Mouse (Mus musculus): ENCODE data around the gene Dnm3. TPM values are rescaled to one million over a fixed set of nuclear protein-coding genes. Genes with fewer than 3 reads are reported as not detected.

Dnm3 gene
- polyA plus RNA-seq, 1 experiment from 2014 or later = 1.1 TPM

DNA sequence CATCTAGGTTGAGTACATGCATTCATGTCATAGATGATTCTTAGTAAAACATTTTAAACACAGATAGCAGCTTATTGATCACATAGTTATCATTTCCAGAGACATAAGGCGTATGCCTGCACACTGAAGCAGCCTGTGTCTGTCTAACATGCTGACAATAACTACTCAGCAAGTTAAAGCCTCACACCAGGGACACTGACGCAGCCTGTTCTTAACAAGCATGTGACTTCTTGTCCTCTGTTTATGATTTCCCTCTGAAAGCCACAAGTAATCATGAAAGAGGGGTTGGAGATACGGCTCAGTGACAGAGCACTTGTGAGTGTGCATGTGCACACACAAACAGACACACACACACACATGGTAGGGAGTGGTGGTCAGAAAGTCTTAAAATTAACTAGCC, 294.4 kb downstream of the Dnm3 start:
- H3K9me3 ChIP-seq (replicated peaks) = no peaks in the 10 kb centered on the region
- no peak overlapping the region for H3K9ac ChIP-seq
- peaks cover 41% of the 10 kb centered on the region for H3K4me1 ChIP-seq (replicated peaks)
- no peak for ATAC-seq (ENCODE audit: insufficient number of reproducible peaks, low FRiP score)
- 72% methylated on average over 3 of the region's 3 CpGs for WGBS
- no peaks in the 10 kb centered on the region for H3K27me3 ChIP-seq (replicated peaks)
- H3K36me3 ChIP-seq = no peaks in the 10 kb centered on the region
- no peak overlapping the region for H3K4me2 ChIP-seq
- peak overlapping the region; percentile 80 for H3K27ac ChIP-seq (ENCODE audit: poor library complexity, severe bottlenecking)
- no peak overlapping the region for H3K4me3 ChIP-seq

DNA sequence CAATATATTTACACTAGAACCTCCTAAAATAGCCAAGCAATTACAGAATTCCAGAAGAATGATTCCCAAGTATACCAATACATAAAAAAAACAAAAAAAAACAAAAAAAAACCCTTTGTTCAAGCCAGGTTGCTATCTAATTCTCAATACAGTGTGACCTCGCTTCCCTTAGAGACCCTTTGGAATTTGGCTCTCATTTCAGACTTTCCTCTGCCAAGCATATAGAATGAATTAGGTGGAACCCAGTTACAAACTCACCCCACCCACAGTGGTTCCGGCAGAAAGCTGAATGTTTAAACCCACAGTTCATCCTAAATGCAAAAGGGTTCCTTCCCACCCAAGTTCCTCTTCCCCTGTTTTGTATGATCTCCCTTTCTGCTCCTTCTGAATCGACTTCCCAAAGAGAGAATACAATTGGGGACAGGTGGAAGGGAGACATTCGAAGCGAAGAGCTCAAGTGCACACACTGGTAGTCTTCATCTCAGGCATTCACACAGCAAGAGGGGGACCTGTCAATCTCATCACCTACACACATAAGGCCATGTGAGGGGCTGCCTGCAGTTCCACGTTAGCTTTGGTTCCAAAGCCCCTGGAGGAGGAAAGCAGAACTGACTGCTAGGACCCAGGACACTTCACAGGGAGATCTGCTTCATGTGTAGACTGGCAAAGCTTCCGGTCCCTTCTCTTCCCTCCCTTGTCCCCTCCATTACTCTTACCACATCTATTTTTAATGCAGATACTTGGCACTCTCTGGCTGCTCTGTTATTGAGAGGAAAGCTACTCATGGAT, 296.5 kb downstream of the Dnm3 start:
- Histone ChIP-seq H3K4me1 (replicated peaks) (peaks cover 29% of the 10 kb centered on the region), H3K4me3 (no peak overlapping the region), H3K36me3 (no peaks in the 10 kb centered on the region), H3K27ac (ENCODE audit: poor library complexity, severe bottlenecking) (no peak overlapping the region), H3K27me3 (replicated peaks) (no peaks in the 10 kb centered on the region), H3K9ac (no peak overlapping the region), H3K4me2 (no peak overlapping the region), H3K9me3 (replicated peaks) (no peaks in the 10 kb centered on the region)
- 70% methylated on average over 7 of the region's 7 CpGs for WGBS
- no peak for ATAC-seq (ENCODE audit: insufficient number of reproducible peaks, low FRiP score)

DNA sequence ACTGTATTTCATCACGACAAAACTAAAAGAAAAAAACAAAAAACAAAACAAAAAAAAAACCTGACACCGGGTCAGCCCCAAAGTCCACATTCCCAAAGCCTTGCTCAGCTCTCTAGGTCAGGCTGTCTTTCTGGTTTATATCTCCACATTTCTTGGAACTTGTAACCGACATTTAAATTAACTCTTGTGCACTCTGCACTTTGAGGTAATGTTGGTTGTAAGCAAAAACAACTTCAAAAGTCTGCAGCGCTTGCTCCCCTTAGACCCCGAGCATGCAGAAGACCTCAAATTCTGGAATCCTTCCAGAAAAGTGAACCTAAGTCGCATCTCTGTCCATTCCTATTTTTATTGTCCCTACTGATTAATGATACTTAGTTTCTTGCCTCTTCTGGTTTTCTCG, 297.4 kb downstream of the Dnm3 start:
- ATAC-seq (ENCODE audit: insufficient number of reproducible peaks, low FRiP score) = no peak
- no peaks in the 10 kb centered on the region for H3K36me3 ChIP-seq
- 70% methylated on average over 7 of the region's 7 CpGs for WGBS
- H3K9me3 ChIP-seq (replicated peaks) = no peaks in the 10 kb centered on the region
- H3K9ac ChIP-seq = no peak overlapping the region
- no peaks in the 10 kb centered on the region for H3K27me3 ChIP-seq (replicated peaks)
- H3K4me2 ChIP-seq = no peak overlapping the region
- H3K4me1 ChIP-seq (replicated peaks) = peaks cover 25% of the 10 kb centered on the region
- no peak overlapping the region for H3K4me3 ChIP-seq
- H3K27ac ChIP-seq (ENCODE audit: poor library complexity, severe bottlenecking) = no peak overlapping the region

DNA sequence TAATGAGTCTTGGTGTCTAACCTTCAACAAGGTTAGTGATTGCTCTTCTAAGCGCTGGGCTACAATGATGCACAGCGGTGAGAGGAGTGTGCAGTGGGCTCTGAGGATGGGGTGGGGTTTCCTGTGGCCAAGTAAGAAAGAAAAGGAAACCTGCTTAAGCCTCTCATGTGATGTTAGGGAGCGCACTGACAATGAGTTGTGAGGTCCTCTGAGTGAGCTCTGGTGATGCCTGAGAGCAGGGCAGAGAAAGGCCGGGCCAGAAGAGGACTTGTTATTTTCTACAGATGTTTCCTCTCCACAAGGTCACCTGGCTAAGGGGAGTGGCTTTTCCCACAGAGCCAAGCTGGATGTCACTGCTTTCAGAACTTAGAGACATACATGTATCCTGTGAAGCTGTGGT, 298.4 kb downstream of the Dnm3 start:
- H3K9me3 ChIP-seq (replicated peaks) = no peaks in the 10 kb centered on the region
- H3K4me3 ChIP-seq = no peak overlapping the region
- no peak overlapping the region for H3K27ac ChIP-seq (ENCODE audit: poor library complexity, severe bottlenecking)
- H3K4me2 ChIP-seq = no peak overlapping the region
- no peak overlapping the region for H3K9ac ChIP-seq
- WGBS = 78% methylated on average over 4 of the region's 4 CpGs
- H3K27me3 ChIP-seq (replicated peaks) = no peaks in the 10 kb centered on the region
- H3K36me3 ChIP-seq = no peaks in the 10 kb centered on the region
- no peak for ATAC-seq (ENCODE audit: insufficient number of reproducible peaks, low FRiP score)
- H3K4me1 ChIP-seq (replicated peaks) = peaks cover 21% of the 10 kb centered on the region

DNA sequence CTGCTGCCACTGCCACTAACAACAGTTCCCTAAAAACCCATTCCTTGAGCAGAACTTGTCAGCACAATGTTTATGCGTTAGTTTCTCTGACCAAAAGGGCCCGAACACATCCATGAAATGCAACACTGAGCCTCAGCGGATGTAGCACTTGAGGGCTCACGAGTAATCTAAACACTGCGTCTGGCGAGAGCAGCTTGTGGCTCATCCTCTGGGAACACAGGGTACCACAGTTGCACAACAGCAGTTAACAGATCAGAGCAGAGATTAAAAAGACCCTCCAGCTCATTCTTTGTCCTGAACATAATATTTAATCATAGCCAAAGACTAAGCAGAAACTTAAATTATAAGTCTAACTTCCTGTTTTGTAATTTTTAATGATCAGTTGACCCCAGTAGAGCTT, 305.0 kb downstream of the Dnm3 start:
- 53% methylated on average over 6 of the region's 6 CpGs for WGBS

DNA sequence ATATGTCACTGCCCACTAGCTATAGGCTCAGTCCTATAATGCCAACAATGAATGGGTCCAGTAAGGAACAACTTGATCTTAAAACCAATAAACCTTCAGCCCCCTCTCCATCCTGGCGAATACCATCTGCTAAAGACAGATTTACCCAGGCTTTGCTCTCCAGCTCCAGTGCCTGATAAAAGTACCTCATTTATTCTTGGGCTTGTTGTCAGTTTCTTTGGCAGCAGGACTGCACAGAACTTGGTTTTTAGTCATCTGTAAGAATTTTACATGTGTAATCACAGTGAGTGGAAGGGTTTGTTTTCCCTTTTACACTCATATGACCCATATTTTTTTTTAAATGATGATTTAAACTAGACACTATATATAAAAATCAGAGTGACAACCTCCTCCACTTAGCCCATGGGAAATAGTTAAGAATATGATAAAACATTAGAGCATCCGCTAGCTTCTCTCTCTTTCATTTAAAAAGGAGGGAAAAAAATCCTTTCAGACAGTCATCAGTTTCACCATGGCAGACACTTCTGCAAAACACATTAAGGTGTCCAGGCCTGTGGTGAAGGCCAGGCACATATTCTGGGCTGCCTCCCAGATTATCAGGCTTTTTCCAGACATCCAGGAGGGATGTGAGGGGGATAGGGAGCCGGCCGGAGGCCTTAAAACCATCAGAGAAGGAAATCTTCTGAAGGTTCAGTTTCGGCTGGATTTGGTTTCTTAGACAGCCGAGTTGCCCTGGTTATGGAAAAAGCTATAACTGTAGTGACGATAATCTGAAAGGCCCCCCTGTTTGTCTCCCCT, 313.9 kb downstream of the Dnm3 start:
- Histone ChIP-seq H3K27ac (ENCODE audit: poor library complexity, severe bottlenecking) (peak overlapping the region; percentile 20; the same call in 1 of the 2 replicates), H3K9me3 (replicated peaks) (no peaks in the 10 kb centered on the region), H3K4me3 (no peak overlapping the region), H3K4me2 (no peak overlapping the region), H3K36me3 (no peaks in the 10 kb centered on the region), H3K4me1 (replicated peaks) (0 out of 2 replicates have a peak, but pooled peaks cover 7% of the 10 kb centered on the region), H3K9ac (no peak overlapping the region), H3K27me3 (replicated peaks) (no peaks in the 10 kb centered on the region)
- no peak for ATAC-seq (ENCODE audit: insufficient number of reproducible peaks, low FRiP score)
- 50% methylated on average over 7 of the region's 7 CpGs for WGBS

More for the DNA sequence above, 305.0 kb downstream of the Dnm3 start:
- H3K4me1 ChIP-seq (replicated peaks) = no peaks in the 10 kb centered on the region
- H3K9ac ChIP-seq = no peak overlapping the region
- ATAC-seq (ENCODE audit: insufficient number of reproducible peaks, low FRiP score) = no peak
- H3K9me3 ChIP-seq (replicated peaks) = no peaks in the 10 kb centered on the region
- H3K27ac ChIP-seq (ENCODE audit: poor library complexity, severe bottlenecking) = no peak overlapping the region
- no peak overlapping the region for H3K4me3 ChIP-seq
- H3K36me3 ChIP-seq = no peaks in the 10 kb centered on the region
- no peak overlapping the region for H3K4me2 ChIP-seq
- no peaks in the 10 kb centered on the region for H3K27me3 ChIP-seq (replicated peaks)

DNA sequence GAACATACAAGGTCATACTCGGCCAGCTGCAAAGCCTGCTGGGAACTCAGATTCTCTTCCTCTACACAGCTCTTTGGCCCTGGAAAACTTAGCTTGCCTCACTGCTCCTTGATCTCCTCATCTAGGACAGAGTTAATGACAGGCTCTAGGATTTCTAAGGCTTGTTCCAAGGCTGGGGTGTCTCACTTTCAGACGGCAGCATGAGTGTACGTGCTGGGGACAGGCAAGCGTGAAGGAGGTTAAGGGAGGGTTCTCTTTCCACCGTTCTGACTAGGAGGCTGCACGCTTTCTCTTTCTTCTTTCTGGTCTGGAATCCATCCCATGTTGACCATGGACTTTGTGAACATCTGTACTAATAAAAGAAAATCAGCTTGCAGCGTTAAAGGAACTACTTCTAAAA, 315.2 kb downstream of the Dnm3 start:
- H3K27me3 ChIP-seq (replicated peaks) = no peaks in the 10 kb centered on the region
- no peaks in the 10 kb centered on the region for H3K9me3 ChIP-seq (replicated peaks)
- H3K9ac ChIP-seq = no peak overlapping the region
- H3K27ac ChIP-seq (ENCODE audit: poor library complexity, severe bottlenecking) = no peak overlapping the region
- no peaks in the 10 kb centered on the region for H3K36me3 ChIP-seq
- ATAC-seq (ENCODE audit: insufficient number of reproducible peaks, low FRiP score) = no peak
- 0 out of 2 replicates have a peak, but pooled peaks cover 7% of the 10 kb centered on the region for H3K4me1 ChIP-seq (replicated peaks)
- no peak overlapping the region for H3K4me3 ChIP-seq
- H3K4me2 ChIP-seq = no peak overlapping the region
- 64% methylated on average over 7 of the region's 7 CpGs for WGBS

DNA sequence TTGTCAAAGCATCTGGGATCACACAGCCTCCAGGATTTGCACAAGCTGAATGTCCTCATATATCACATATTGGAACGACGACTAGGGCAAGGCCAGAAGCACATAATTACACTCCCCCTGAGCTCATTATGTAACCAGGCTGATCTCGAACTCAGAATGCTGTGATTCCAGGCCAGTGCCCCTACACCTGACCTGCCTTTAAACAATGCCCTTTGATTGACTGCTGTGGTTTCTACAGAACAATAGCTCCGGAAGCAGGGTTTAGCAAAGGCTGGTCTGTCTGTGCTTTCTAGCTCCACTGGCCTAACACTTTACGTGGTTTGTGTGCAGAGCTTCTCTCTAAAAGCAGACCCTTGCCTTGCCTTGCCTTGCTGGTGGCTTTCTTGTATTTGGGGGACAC, 315.6 kb downstream of the Dnm3 start:
- ATAC-seq (ENCODE audit: insufficient number of reproducible peaks, low FRiP score) = no peak
- no peak overlapping the region for H3K4me3 ChIP-seq
- H3K4me2 ChIP-seq = no peak overlapping the region
- 77% methylated on average over 5 of the region's 5 CpGs for WGBS
- H3K9me3 ChIP-seq (replicated peaks) = no peaks in the 10 kb centered on the region
- no peak overlapping the region for H3K27ac ChIP-seq (ENCODE audit: poor library complexity, severe bottlenecking)
- H3K9ac ChIP-seq = no peak overlapping the region
- H3K4me1 ChIP-seq (replicated peaks) = 0 out of 2 replicates have a peak, but pooled peaks cover 7% of the 10 kb centered on the region
- no peaks in the 10 kb centered on the region for H3K27me3 ChIP-seq (replicated peaks)
- no peaks in the 10 kb centered on the region for H3K36me3 ChIP-seq

DNA sequence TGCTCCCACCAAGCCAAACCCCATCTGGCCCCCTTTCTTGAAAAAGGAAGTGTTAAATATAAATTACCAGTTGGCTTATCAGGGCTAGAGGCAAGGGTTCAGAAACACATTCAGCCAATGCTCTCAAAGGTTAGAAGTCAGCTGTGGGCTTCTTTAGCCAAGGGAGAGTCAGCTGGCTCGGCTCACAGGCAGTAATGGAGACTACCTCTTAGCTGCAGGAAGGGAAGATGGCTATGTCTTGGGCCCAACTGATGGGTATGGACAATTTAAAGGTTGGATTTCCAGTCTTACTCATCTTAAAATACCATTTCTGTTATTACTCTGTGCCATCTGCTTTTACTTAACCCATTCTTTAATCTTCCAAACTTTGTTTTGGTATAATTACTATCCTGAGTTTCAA, 317.1 kb downstream of the Dnm3 start:
- 72% methylated on average over 1 of the region's 1 CpGs for WGBS
- ATAC-seq (ENCODE audit: insufficient number of reproducible peaks, low FRiP score) = no peak
- H3K27me3 ChIP-seq (replicated peaks) = no peaks in the 10 kb centered on the region
- H3K9ac ChIP-seq = no peak overlapping the region
- no peak overlapping the region for H3K4me3 ChIP-seq
- no peaks in the 10 kb centered on the region for H3K36me3 ChIP-seq
- H3K27ac ChIP-seq (ENCODE audit: poor library complexity, severe bottlenecking) = no peak overlapping the region
- no peaks in the 10 kb centered on the region for H3K9me3 ChIP-seq (replicated peaks)
- no peak overlapping the region for H3K4me2 ChIP-seq
- peaks cover 7% of the 10 kb centered on the region; the same call in 1 of the 2 replicates for H3K4me1 ChIP-seq (replicated peaks)

DNA sequence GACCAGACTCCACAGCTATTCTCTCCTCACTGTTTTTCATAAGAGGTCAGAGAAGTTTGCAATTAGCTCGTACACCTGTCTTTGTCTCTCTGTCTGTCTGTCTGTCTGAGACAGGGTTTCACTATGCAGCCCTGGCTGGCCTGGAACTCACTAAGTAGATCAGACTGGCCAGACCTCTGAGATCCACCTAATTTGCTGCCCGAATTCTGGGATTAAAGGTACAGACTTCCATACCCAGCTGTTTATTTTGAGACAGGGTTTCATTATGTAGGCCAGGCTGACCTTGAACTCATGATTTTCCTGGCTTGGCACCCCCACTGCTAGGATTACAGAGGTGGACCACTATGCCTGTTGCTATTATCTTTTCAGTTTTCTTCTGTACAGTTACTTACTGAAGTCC, 319.3 kb downstream of the Dnm3 start:
- Histone ChIP-seq H3K9ac (no peak overlapping the region), H3K4me2 (no peak overlapping the region), H3K36me3 (no peaks in the 10 kb centered on the region), H3K4me3 (no peak overlapping the region), H3K27me3 (replicated peaks) (no peaks in the 10 kb centered on the region), H3K27ac (ENCODE audit: poor library complexity, severe bottlenecking) (no peak overlapping the region), H3K4me1 (replicated peaks) (peaks cover 5% of the 10 kb centered on the region; the same call in 1 of the 2 replicates), H3K9me3 (replicated peaks) (no peaks in the 10 kb centered on the region)
- no peak for ATAC-seq (ENCODE audit: insufficient number of reproducible peaks, low FRiP score)
- WGBS = 74% methylated on average over 2 of the region's 2 CpGs

DNA sequence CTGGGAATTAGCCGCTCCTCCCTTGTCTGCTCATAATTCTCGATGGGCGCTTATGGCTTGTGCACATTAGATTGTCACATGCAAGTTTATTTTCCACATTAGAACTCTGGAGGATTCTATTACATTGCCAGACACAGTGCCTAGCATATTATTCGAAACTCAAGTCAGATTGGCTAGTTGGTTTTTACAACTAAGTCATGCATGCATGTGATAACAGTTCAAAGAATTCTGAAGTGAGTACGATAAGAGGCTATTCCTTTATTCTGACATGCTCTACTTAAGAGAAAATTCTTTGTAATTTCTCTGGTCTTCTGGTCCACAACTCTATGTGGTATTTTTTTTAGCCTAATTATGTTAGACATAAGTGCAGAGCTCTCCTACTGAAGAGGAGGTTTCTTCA, 320.2 kb downstream of the Dnm3 start:
- Histone ChIP-seq H3K36me3 (no peaks in the 10 kb centered on the region), H3K4me3 (no peak overlapping the region), H3K9me3 (replicated peaks) (no peaks in the 10 kb centered on the region), H3K27ac (ENCODE audit: poor library complexity, severe bottlenecking) (no peak overlapping the region), H3K4me1 (replicated peaks) (no peaks in the 10 kb centered on the region; the same call in 1 of the 2 replicates), H3K27me3 (replicated peaks) (no peaks in the 10 kb centered on the region), H3K9ac (no peak overlapping the region), H3K4me2 (no peak overlapping the region)
- 74% methylated on average over 5 of the region's 5 CpGs for WGBS
- ATAC-seq (ENCODE audit: insufficient number of reproducible peaks, low FRiP score) = no peak

Measured in heart, embryonic 12.5 days (tissue).